Mouse (Mus musculus) embryonic facial prominence, embryonic 15.5 days (tissue): Measurements from ENCODE around the gene Casp7. TPM values are rescaled to one million over a fixed set of nuclear protein-coding genes. Genes with fewer than 3 reads are reported as not detected.

ENCODE experiments used
- ATAC-seq: fragments of 200-750 bp; cut with Nextera tagmentation; 2 replicates; pipeline ENCODE4 v1.8.0; 2017; ENCODE audit warnings: low read depth, moderate TSS enrichment; ENCODE audit not compliant: insufficient number of reproducible peaks, low FRiP score, low TSS enrichment
- H3K27ac ChIP-seq: fragments of 300-500 bp; sonication (generic); replicated peaks from 2 replicates; pipeline ENCODE4 v1.5.1; 2015; ENCODE audit warnings: mild to moderate bottlenecking, inconsistent platforms
- H3K27me3 ChIP-seq: fragments of 300-500 bp; sonication (generic); 2 replicates; pipeline ENCODE4 v1.6.1; 2015; ENCODE audit warnings: inconsistent platforms
- H3K36me3 ChIP-seq: fragments of 300-500 bp; sonication (generic); 2 replicates; pipeline ENCODE4 v1.6.1; 2015; ENCODE audit warnings: mild to moderate bottlenecking, inconsistent platforms
- H3K4me1 ChIP-seq: fragments of 300-500 bp; sonication (generic); 2 replicates; pipeline ENCODE4 v1.6.1; 2015; ENCODE audit warnings: inconsistent platforms
- H3K4me2 ChIP-seq: fragments of 300-500 bp; sonication (generic); replicated peaks from 2 replicates; pipeline ENCODE4 v1.6.1; 2015; ENCODE audit warnings: mild to moderate bottlenecking, inconsistent platforms
- H3K4me3 ChIP-seq: fragments of 300-500 bp; sonication (generic); replicated peaks from 2 replicates; pipeline ENCODE4 v1.5.1; 2015; ENCODE audit warnings: mild to moderate bottlenecking, inconsistent platforms
- H3K9ac ChIP-seq: fragments of 300-500 bp; sonication (generic); 2 replicates; pipeline ENCODE4 v1.6.1; 2015; ENCODE audit warnings: inconsistent platforms
- H3K9me3 ChIP-seq: fragments of 300-500 bp; sonication (generic); replicated peaks from 2 replicates; pipeline ENCODE4 v1.6.1; 2016; ENCODE audit warnings: inconsistent platforms
- WGBS: fragments of 180-500 bp; shearing (Covaris S2); methylation state at CpG from one replicate; pipeline ENCODE4 v1.1.7; 2015; 5-methylcytosine and 5-hydroxymethylcytosine counted together
- polyA plus RNA-seq: library from polyadenylated mRNA; unstranded; fragments of >200 nt; fragmentation: Nextera tagmentation; extraction: Ambion mirVana; gene quantifications from 2 replicates; pipeline ENCODE4 v1.2.1, GENCODE M21; 2015

Gene Casp7
- polyA plus RNA-seq, 1 experiment from 2014 or later, result 25.0 TPM

DNA sequence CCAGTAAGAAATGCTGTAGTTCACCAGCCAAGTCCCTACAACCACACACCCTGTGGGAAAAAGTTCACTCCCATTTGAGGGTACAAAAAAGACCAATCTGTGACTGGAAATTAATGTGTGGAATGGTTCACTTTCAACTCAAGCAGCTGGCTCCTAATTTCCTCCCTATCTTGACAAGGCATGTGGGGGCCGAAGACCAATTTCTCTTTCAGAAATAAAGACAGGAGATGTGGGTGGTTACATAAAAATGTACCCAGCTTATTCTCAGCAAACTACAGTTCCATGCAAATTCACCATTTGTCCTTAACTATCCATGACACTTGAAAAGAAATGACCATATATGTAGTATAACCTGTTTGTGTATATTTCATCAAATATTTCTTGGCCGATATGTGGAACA lies 55.5 kb downstream of the Casp7 start:
- no peaks in the 10 kb centered on the region for H3K4me1 ChIP-seq
- no peak overlapping the region for H3K27ac ChIP-seq
- H3K9ac ChIP-seq, result no peak overlapping the region
- H3K4me3 ChIP-seq, result no peak overlapping the region
- no peaks in the 10 kb centered on the region for H3K27me3 ChIP-seq
- H3K4me2 ChIP-seq, result no peak overlapping the region
- H3K9me3 ChIP-seq, result no peaks in the 10 kb centered on the region
- 91% methylated on average over 2 of the region's 2 CpGs for WGBS
- ATAC-seq, result no peak
- no peaks in the 10 kb centered on the region for H3K36me3 ChIP-seq

DNA sequence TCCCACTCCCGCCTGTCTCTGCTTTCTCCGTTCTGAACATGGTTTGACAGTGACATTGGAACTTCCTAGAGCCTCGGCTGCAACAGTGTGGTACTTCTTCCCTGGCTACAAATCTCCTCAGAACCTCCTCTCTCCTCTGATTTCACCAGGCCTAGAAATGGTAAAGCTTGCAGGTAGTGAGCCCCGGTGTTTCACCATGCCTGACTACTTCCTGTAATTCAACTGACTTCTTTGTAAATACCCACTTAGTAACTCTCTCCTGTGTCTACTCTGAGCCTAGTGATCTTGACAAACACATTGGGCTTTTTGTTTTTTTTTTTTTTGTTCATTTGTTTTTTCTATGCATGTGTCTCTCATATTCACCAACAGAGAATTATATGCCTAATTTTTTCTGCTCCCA lies 57.9 kb downstream of the Casp7 start:
- H3K9me3 ChIP-seq, result no peaks in the 10 kb centered on the region
- 70% methylated on average over 4 of the region's 4 CpGs for WGBS
- no peak overlapping the region for H3K27ac ChIP-seq
- H3K4me2 ChIP-seq, result no peak overlapping the region
- no peaks in the 10 kb centered on the region for H3K36me3 ChIP-seq
- no peaks in the 10 kb centered on the region for H3K4me1 ChIP-seq
- H3K27me3 ChIP-seq, result no peaks in the 10 kb centered on the region
- no peak overlapping the region for H3K4me3 ChIP-seq
- no peak for ATAC-seq
- H3K9ac ChIP-seq, result no peak overlapping the region

DNA sequence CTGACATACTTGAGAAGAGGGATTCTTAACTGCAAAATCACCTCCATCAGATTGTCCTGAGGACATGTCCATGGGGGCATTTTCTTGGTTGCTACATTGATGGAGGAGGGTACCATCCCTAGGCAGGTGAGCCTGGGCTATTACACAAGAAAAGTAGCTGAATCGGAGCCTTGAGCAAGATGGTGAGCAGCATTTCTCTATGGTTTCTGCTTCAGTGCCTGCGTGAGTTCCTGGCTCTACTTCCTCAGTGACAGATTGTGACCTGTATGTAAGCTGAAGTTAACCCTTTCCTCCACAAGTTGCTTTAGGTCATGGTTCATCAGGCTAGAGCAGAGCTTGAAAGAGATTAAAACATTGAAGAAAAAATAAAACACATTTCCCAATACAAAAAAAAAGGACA lies 58.4 kb downstream of the Casp7 start:
- no peak overlapping the region for H3K27ac ChIP-seq
- no peak overlapping the region for H3K4me3 ChIP-seq
- H3K4me1 ChIP-seq, result no peaks in the 10 kb centered on the region
- ATAC-seq, result no peak
- no peak overlapping the region for H3K9ac ChIP-seq
- H3K4me2 ChIP-seq, result no peak overlapping the region
- H3K36me3 ChIP-seq, result no peaks in the 10 kb centered on the region
- H3K27me3 ChIP-seq, result no peaks in the 10 kb centered on the region
- WGBS, result 44% methylated on average over 2 of the region's 2 CpGs
- H3K9me3 ChIP-seq, result no peaks in the 10 kb centered on the region

DNA sequence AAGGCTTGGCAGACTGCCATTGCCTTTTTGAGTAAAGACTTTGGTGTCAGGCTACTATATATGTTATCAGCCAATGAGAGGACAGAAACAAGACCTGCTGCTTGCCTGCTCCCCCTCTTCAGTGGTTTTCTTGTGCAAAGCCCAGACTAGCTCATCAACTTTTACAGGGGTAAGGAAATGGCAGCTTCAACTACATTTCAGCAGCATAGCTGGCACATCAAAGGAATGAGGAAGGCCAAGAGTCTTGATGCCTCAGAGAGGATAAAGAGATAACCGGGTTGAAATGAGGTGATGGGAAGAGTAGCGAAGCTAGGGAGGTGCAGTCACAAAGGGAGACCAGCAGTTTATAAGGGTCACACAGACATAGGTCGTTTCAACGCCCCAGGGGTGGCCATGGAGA lies 60.6 kb downstream of the Casp7 start:
- WGBS, result 78% methylated on average over 4 of the region's 4 CpGs
- H3K4me3 ChIP-seq, result no peak overlapping the region
- H3K27me3 ChIP-seq, result no peaks in the 10 kb centered on the region
- no peaks in the 10 kb centered on the region for H3K36me3 ChIP-seq
- H3K27ac ChIP-seq, result no peak overlapping the region
- no peak overlapping the region for H3K9ac ChIP-seq
- H3K4me1 ChIP-seq, result no peaks in the 10 kb centered on the region
- no peaks in the 10 kb centered on the region for H3K9me3 ChIP-seq
- ATAC-seq, result no peak
- H3K4me2 ChIP-seq, result no peak overlapping the region

DNA sequence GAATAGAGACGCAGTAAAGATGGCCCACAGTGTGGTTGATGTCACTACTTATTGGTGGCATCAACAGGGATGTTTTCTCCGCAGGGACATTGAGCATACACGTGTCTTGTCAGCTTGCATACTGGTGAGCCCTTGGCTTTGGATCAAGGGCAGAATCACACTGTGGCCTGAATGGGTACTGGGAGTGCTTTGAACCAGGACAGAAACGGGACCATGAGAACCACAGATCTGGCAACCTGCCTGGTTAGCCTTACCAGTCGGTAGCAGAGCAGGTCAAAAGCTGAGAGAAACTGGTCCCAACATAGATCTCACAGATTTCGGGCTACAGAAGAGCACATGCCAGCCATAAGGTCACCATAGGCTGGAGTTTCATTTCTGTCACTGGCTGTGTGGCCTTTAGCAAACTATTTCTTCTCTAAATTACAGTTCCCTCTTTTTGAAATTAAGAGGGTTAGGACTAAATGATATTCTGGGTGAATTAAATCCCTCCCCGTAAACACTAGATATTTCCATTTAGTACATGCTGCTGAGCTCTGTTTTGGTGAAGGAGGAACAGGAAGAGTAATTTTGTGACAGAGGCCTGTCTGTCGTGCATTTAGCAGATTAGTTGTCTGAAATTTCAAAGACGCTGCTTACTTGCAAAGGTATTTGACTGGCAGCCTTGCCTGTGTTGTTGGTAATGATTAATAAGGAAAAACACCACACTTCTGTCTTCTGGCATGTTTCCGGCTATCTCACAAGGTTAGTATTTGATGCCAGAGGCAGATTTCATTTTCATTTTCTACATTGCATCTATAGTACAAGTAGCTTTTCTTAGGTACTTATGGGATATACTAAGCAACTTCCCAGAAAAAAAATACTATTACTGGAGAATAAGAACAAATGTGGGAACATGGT lies 62.5 kb downstream of the Casp7 start:
- Histone ChIP-seq H3K4me3 (no peak overlapping the region), H3K4me2 (no peak overlapping the region)

DNA sequence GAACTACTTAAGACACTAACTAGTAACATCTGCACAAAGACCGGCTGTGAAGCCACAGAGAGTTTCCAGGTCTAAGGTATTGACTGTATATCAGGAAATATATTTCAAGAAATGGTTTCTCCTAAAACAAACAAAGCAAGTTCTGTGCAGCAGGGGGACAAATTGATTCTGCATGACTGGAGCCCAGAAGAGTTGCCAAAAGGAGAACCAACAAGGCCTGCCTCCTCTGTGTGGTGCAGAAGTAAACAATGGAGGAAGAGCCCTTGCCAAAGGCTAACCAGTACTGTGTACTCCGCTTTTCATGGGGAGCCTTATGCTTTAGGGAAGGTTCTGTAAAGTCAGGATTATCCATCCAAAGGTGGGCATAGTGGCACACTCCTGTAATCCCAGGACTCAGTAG lies 63.3 kb downstream of the Casp7 start:
- H3K4me3 ChIP-seq, result no peak overlapping the region
- no peak overlapping the region for H3K4me2 ChIP-seq
- no peak overlapping the region for H3K27ac ChIP-seq
- H3K36me3 ChIP-seq, result no peaks in the 10 kb centered on the region
- 55% methylated on average over 2 of the region's 2 CpGs for WGBS
- H3K4me1 ChIP-seq, result no peaks in the 10 kb centered on the region
- no peak for ATAC-seq
- H3K9me3 ChIP-seq, result no peaks in the 10 kb centered on the region
- H3K9ac ChIP-seq, result no peak overlapping the region
- H3K27me3 ChIP-seq, result no peaks in the 10 kb centered on the region

More for the DNA sequence above, 62.5 kb downstream of the Casp7 start:
- no peaks in the 10 kb centered on the region for H3K27me3 ChIP-seq
- H3K4me1 ChIP-seq, result no peaks in the 10 kb centered on the region
- WGBS, result 70% methylated on average over 10 of the region's 10 CpGs
- no peak overlapping the region for H3K27ac ChIP-seq
- no peaks in the 10 kb centered on the region for H3K36me3 ChIP-seq
- no peak overlapping the region for H3K9ac ChIP-seq
- ATAC-seq, result no peak
- no peaks in the 10 kb centered on the region for H3K9me3 ChIP-seq

DNA sequence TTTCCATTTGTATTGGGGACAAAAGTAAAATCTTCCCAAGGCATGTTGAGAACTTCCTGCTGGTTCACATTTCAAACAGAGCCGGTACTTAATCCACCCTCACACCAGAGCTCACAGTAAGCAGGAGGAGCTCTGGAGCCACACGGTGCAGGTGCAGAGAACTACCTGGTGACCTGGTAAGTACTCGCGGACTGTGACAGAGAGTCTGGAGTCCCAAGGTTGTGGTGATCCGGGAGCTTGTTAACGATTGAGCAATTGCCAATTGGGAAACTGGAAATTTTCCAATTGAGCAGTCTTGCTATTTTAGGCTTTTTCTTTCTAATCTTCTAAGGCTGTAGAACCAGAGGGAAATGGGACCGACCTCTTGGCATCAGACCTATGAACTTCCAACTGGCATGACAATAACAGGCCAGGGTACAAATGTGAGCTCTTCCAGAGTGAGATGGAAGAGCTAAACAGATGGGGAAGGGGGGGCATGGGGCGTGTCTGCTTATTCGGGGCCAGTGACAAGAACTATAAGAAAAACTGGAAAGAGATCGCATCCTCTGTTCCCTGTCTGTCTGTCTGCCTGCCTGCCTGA lies 64.7 kb downstream of the Casp7 start, which contains the start of gene Plekhs1:
Plekhs1 (plus strand) TSS at position 119 of the 580 bp plus-strand sequence.
- Histone ChIP-seq H3K36me3 (no peaks in the 10 kb centered on the region), H3K27me3 (no peaks in the 10 kb centered on the region), H3K4me2 (no peak within 1 kb of the TSS), H3K9me3 (no peaks in the 10 kb centered on the region), H3K4me1 (no peaks in the 10 kb centered on the region), H3K9ac (no peak within 1 kb of the TSS), H3K4me3 (no peak within 1 kb of the TSS), H3K27ac (no peak within 1 kb of the TSS)
- WGBS, result 51% methylated on average over 10 of the region's 10 CpGs
- ATAC-seq, result no peak

DNA sequence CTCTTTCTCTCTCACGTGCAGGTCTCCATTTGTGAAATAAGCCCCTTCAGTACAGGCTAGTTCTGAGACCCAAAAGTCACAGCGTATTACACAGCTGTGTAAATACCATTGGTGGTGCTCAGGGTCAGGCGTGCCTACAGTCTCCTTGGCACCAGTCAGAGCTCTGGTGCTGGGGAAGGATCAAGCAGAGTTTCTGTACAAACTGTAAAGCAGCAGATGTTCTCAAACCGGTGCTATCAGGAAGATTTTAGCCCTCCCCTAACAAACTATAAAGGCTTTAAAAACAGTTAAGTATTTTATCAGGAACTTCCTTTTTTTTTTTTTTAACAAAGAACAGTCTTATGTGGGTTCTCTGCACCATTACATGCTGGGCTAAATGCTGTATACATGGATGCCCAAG lies 65.9 kb downstream of the Casp7 start:
- no peak overlapping the region for H3K27ac ChIP-seq
- no peaks in the 10 kb centered on the region for H3K27me3 ChIP-seq
- no peak for ATAC-seq
- 69% methylated on average over 4 of the region's 4 CpGs for WGBS
- no peak overlapping the region for H3K4me2 ChIP-seq
- H3K4me1 ChIP-seq, result no peaks in the 10 kb centered on the region
- H3K4me3 ChIP-seq, result no peak overlapping the region
- no peaks in the 10 kb centered on the region for H3K36me3 ChIP-seq
- no peak overlapping the region for H3K9ac ChIP-seq
- no peaks in the 10 kb centered on the region for H3K9me3 ChIP-seq

DNA sequence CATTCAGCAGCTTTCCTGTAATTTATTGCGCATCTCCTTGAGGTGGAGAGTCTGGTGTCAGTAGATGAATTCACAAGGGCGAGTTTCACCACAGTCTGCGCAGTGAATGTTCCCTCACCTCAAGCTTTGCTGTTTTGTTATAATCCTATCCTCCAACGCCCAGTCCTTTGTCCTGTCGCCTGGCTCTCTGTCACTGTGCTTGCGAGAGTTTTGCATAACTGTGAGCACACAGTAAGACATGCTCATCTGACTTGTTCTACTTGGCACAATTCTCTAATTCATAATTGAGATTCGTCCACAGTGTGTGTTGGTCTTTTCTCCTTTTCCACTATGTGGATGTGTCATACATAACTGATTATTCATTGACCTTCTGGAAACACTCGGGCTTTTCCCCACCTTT lies 69.6 kb downstream of the Casp7 start:
- H3K9ac ChIP-seq, result no peak overlapping the region
- WGBS, result 81% methylated on average over 8 of the region's 8 CpGs
- no peak overlapping the region for H3K4me3 ChIP-seq

DNA sequence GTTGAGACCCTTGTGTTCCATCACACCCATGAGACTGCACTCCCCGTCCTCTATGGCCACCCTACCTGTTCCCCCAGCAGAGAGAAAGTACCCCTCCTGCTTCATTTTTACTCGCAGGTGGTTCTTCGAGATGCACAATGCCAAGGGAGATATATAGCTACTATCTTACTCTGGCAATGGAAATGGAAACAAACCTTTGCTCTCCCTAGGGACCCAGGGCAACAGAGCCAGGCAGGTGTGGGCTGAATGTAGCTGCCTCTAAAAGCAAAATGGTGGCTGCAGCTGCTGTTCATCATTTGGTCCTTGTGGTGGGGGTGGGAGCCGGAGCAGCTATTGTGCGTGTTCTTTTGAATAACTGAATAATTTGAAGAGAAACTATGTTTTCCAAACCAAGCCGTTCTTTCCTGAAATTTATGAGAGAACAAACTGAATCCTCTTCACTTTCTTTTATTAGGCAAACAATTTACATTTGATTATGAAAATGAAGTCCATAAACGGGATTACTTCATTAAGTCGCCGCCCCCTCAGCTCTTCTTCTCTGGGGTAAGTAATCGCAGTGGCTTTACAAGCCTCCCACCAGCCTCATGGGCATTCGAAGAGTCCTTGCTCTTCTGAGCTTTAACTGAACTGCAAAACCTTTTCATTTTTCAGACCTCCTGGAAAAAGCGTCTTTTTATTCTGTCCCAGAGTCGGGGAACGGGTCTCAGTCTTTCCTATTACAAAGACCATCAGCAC lies 73.5 kb downstream of the Casp7 start:
- no peak overlapping the region for H3K9ac ChIP-seq
- H3K27ac ChIP-seq, result no peak overlapping the region
- WGBS, result 80% methylated on average over 14 of the region's 14 CpGs
- peaks cover 6% of the 10 kb centered on the region for H3K4me1 ChIP-seq
- no peak overlapping the region for H3K4me2 ChIP-seq
- no peak overlapping the region for H3K4me3 ChIP-seq
- H3K36me3 ChIP-seq, result no peaks in the 10 kb centered on the region
- no peak for ATAC-seq
- no peaks in the 10 kb centered on the region for H3K9me3 ChIP-seq
- no peaks in the 10 kb centered on the region for H3K27me3 ChIP-seq

More for the DNA sequence above, 69.6 kb downstream of the Casp7 start:
- ATAC-seq, result no peak
- Histone ChIP-seq H3K27me3 (no peaks in the 10 kb centered on the region), H3K4me2 (no peak overlapping the region), H3K9me3 (no peaks in the 10 kb centered on the region), H3K4me1 (peaks cover 3% of the 10 kb centered on the region; the same call in 1 of the 2 replicates), H3K36me3 (no peaks in the 10 kb centered on the region), H3K27ac (no peak overlapping the region)

DNA sequence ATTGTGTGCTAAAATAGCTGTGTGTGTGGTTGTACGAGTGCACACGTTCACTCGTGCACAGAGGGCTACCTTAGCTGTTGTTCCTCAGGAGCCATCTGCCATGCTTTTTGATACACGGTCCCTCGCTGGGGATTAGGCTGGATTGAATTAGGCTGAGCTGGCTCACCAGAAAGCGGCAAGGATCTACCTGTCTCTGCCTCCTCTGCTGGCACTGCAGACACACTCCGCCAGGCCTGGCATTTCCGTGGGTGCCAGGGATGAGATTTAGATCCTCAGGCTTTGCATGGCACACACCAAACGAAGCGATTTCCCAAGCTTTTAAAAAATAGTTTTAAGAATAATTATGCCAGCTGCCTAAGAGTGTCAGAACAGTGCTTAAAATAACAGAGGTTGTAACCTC lies 75.0 kb downstream of the Casp7 start:
- no peaks in the 10 kb centered on the region for H3K9me3 ChIP-seq
- no peak overlapping the region for H3K27ac ChIP-seq
- no peak for ATAC-seq
- 62% methylated on average over 10 of the region's 10 CpGs for WGBS
- peaks cover 6% of the 10 kb centered on the region for H3K4me1 ChIP-seq
- no peaks in the 10 kb centered on the region for H3K36me3 ChIP-seq
- no peaks in the 10 kb centered on the region for H3K27me3 ChIP-seq
- H3K4me3 ChIP-seq, result no peak overlapping the region
- no peak overlapping the region for H3K4me2 ChIP-seq
- no peak overlapping the region for H3K9ac ChIP-seq
